In genomic region chr19:42676931-42677330, GRCm38 (mm10) we compare ENCODE assay signal across 20 mouse cellular contexts.
"Had no signal": no experiment of that assay in that cellular context is flagged by ENCODE, and none has a peak within 500 bp of the region (broad histone marks: within the 10 kb centered on the region; RNA-seq: fewer than 3 reads in every experiment).

No protein-coding gene starts in this region.

- H3K4me3 ChIP-seq: heart, embryonic 10.5 days; heart, embryonic 12.5 days; hindbrain, embryonic 10.5 days; hindbrain, embryonic 13.5 days; hindbrain, embryonic 15.5 days; kidney, embryonic 15.5 days; limb, embryonic 10.5 days; limb, embryonic 12.5 days had no signal

- H3K9ac ChIP-seq: heart, embryonic 12.5 days; hindbrain, embryonic 13.5 days; hindbrain, embryonic 15.5 days; kidney, embryonic 15.5 days; limb, embryonic 12.5 days had no signal

- ATAC-seq: hindbrain, postnatal 0 days; intestine, embryonic 16.5 days had no signal

- DNase-seq: gastrocnemius, postnatal 14 days; gastrocnemius, postnatal 36 days; heart, adult 18-20 months; heart, postnatal 10 days; heart, postnatal 4 days; layer of hippocampus, adult 9-11 months; layer of hippocampus, postnatal 36 days; liver had no signal

- H3K27ac ChIP-seq: heart, embryonic 10.5 days; hindbrain, embryonic 10.5 days; hindbrain, embryonic 13.5 days; hindbrain, embryonic 15.5 days; hindbrain, postnatal 0 days; kidney, embryonic 15.5 days; kidney, postnatal 0 days; limb, embryonic 10.5 days; limb, embryonic 12.5 days had no signal

- H3K4me2 ChIP-seq: heart, embryonic 12.5 days; hindbrain, embryonic 13.5 days; hindbrain, embryonic 15.5 days; kidney, embryonic 15.5 days; limb, embryonic 12.5 days; liver, embryonic 11.5 days had no signal

- H3K36me3 ChIP-seq: heart, embryonic 10.5 days; heart, embryonic 12.5 days; hindbrain, embryonic 10.5 days; hindbrain, embryonic 13.5 days; hindbrain, embryonic 15.5 days; kidney, embryonic 15.5 days; limb, embryonic 10.5 days; limb, embryonic 12.5 days had no signal

- H3K27me3 ChIP-seq: heart, embryonic 12.5 days; kidney, embryonic 15.5 days; limb, embryonic 12.5 days had no signal

- H3K9me3 ChIP-seq: heart, embryonic 10.5 days; hindbrain, embryonic 10.5 days; hindbrain, embryonic 13.5 days; hindbrain, embryonic 15.5 days; kidney, embryonic 15.5 days; limb, embryonic 10.5 days had no signal
